In genomic region chr10:19188082-19188742, GRCm38 (mm10) we compare ENCODE assay signal across 8 mouse cellular contexts.
DNase-seq lines count a peak whose midpoint lies in the region; ATAC-seq lines count a peak whose summit lies in the region.

No protein-coding gene starts in this region.

- H3K9ac ChIP-seq in lung, embryonic 15.5 days: no peak overlapping the region
- H3K9ac ChIP-seq in intestine, embryonic 14.5 days (ENCODE audit: low read length): peak overlapping the region; percentile 23; the same call in 1 of the 2 replicates
- H3K9ac ChIP-seq in neural tube, embryonic 13.5 days: peak overlapping the region; percentile 56

- H3K4me3 ChIP-seq in lung, embryonic 15.5 days: peak overlapping the region; percentile 20; the same call in 1 of the 2 replicates
- peak overlapping the region; percentile 18; the same call in 1 of the 2 replicates for H3K4me3 ChIP-seq in intestine, embryonic 14.5 days (ENCODE audit: low read depth, low read length)
- H3K4me3 ChIP-seq in neural tube, embryonic 13.5 days: peak overlapping the region; percentile 26

- peak overlapping the region; percentile 46 for H3K4me2 ChIP-seq in lung, embryonic 15.5 days
- peak overlapping the region; percentile 46 for H3K4me2 ChIP-seq in intestine, embryonic 14.5 days (ENCODE audit: low read length)
- H3K4me2 ChIP-seq in neural tube, embryonic 13.5 days: peak overlapping the region; percentile 47

- H3K27ac ChIP-seq in lung, embryonic 15.5 days: no peak overlapping the region
- H3K27ac ChIP-seq in intestine, embryonic 14.5 days (ENCODE audit: low read depth): 0 out of 2 replicates have a peak overlapping the region, but pooled peaks have one; percentile 27
- H3K27ac ChIP-seq in neural tube, embryonic 13.5 days (replicated peaks): no peak overlapping the region

- ATAC-seq in lung, embryonic 15.5 days (ENCODE audit: borderline replicate concordance, extremely low read depth, low FRiP score, low TSS enrichment): no peak
- 0 out of 2 replicates have a peak, but pooled peaks have one; percentile 35 for ATAC-seq in intestine, embryonic 14.5 days (replicated peaks; ENCODE audit: low FRiP score, low TSS enrichment, low read depth)
- ATAC-seq in neural tube, embryonic 13.5 days (ENCODE audit: low read depth): peak; percentile 62
- no peak for ATAC-seq in megakaryocyte, adult 5-6 weeks (ENCODE audit: poor library complexity, severe bottlenecking)

- no peaks in the 10 kb centered on the region for H3K36me3 ChIP-seq in lung, embryonic 15.5 days
- no peaks in the 10 kb centered on the region for H3K36me3 ChIP-seq in intestine, embryonic 14.5 days (ENCODE audit: control insufficient read depth, insufficient read depth, low read length)
- H3K36me3 ChIP-seq in neural tube, embryonic 13.5 days: no peaks in the 10 kb centered on the region

- DNase-seq in lung, postnatal 25 days (ENCODE audit: low spot score): no peak
- peak; percentile 40 for DNase-seq in embryo, embryonic 10.5 days (ENCODE audit: low spot score)
- DNase-seq in intestine, embryonic 14.5 days (ENCODE audit: low spot score): peak; percentile 68
- no peak for DNase-seq in layer of hippocampus, postnatal 10 days (ENCODE audit: low spot score in 2 of 2)
- no peak for DNase-seq in urinary bladder, adult 18-20 months (ENCODE audit: low spot score in 2 of 2)

- peaks cover 15% of the 10 kb centered on the region; the same call in 1 of the 2 replicates for H3K27me3 ChIP-seq in lung, embryonic 15.5 days
- no peaks in the 10 kb centered on the region for H3K27me3 ChIP-seq in intestine, embryonic 14.5 days (replicated peaks; ENCODE audit: control insufficient read depth, insufficient read depth, low read length)
- H3K27me3 ChIP-seq in neural tube, embryonic 13.5 days: peaks cover 16% of the 10 kb centered on the region

- no peaks in the 10 kb centered on the region for H3K9me3 ChIP-seq in lung, embryonic 15.5 days
- no peaks in the 10 kb centered on the region for H3K9me3 ChIP-seq in intestine, embryonic 14.5 days (ENCODE audit: control insufficient read depth, low read length)
- no peaks in the 10 kb centered on the region for H3K9me3 ChIP-seq in neural tube, embryonic 13.5 days

- 12% methylated on average over 13 of the region's 13 CpGs for WGBS in lung, embryonic 15.5 days
- WGBS in intestine, embryonic 14.5 days: 14% methylated on average over 13 of the region's 13 CpGs
- whole genome bisulfite sequencing in neural tube, embryonic 13.5 days: 21% methylated on average over 13 of the region's 13 CpGs

- H3K4me1 ChIP-seq in lung, embryonic 15.5 days: 0 out of 2 replicates have a peak, but pooled peaks cover 5% of the 10 kb centered on the region
- H3K4me1 ChIP-seq in intestine, embryonic 14.5 days (replicated peaks; ENCODE audit: control insufficient read depth, insufficient read depth, low read length): peaks cover 17% of the 10 kb centered on the region
- H3K4me1 ChIP-seq in neural tube, embryonic 13.5 days (replicated peaks): no peaks in the 10 kb centered on the region; the same call in 1 of the 2 replicates

Comparison
In these comparisons a context has a peak if more than half of its experiments do, and no peak if none do; other contexts are left out.
1. ATAC-seq: peak in intestine, embryonic 14.5 days (single experiment) and neural tube, embryonic 13.5 days (single experiment); none in lung, embryonic 15.5 days (single experiment) and megakaryocyte, adult 5-6 weeks (single experiment).
2. DNase-seq: peak in embryo, embryonic 10.5 days (single experiment) and intestine, embryonic 14.5 days (single experiment); none in lung, postnatal 25 days (single experiment), layer of hippocampus, postnatal 10 days (0 of 2) and urinary bladder, adult 18-20 months (0 of 2).
3. Peak in every context shown above with its lines, with median percentiles within 50 percentile points of each other: H3K4me2 ChIP-seq and H3K4me3 ChIP-seq.